Mouse (Mus musculus): ENCODE measurements around the gene Pla2g3.

- TF ChIP-seq POLR2A (IDR thresholded peaks at IDR 0.05; ENCODE audit: low read depth, low read length) (no peak), CTCF (conservative IDR thresholded peaks at IDR 0.05; ENCODE audit: insufficient read depth, insufficient read length, low read depth, low read length) (no peak)
Measured at GRCm38 (mm10) chr11:3533406-3533932, 45.4 kb downstream of the Pla2g3 start.

All from kidney, adult 2 months (tissue).